Mouse (Mus musculus) layer of hippocampus, adult 8-10 months (tissue): Measurements from ENCODE around the gene Krtap1-5. TPM values are rescaled to one million over a fixed set of nuclear protein-coding genes. Genes with fewer than 3 reads are reported as not detected.
A peak's percentile ranks its signal among the peaks of the same experiment; 100 is the strongest.
"Not testable (repeated sequence)": the region's sequence is repeated elsewhere in the genome, so short reads cannot be mapped to it uniquely, and the experiment has no call there.

Source experiments
- DNase-seq, 2 experiments: peaks; one replicate each; pipeline ENCODE4 v3.0.0; 2022; ENCODE audit warnings: low spot score in 2 of 2
- total RNA-seq, 4 experiments: library from RNA; stranded (reverse); gene quantifications; 2 replicates each; pipeline ENCODE4 v1.2.4; 2022

The Krtap1-5 gene
- not detected for total RNA-seq

DNA sequence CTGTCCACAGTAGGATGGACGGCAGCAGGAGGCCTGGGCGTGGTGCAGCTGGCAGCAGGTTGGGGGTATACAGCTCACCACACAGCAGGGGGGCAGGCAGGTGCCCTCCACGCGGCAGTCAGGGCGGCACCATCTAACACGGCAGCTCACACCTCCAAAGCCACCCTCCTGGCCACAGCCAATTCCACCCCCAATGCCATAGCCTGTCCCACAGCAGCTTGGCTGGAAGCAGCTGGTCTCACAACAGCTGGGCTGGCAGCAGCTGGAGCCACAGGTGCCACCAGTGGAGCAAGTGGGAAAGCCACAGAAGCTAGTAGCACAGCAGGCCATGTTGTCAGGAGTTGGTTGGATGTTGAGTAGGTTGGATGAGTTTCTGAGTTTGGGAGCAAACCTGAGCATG lies at the start of gene Krtap1-5:
Krtap1-5 (minus strand) TSS at position 381 of the 400 bp plus-strand sequence.
- DNase-seq: no peak

DNA sequence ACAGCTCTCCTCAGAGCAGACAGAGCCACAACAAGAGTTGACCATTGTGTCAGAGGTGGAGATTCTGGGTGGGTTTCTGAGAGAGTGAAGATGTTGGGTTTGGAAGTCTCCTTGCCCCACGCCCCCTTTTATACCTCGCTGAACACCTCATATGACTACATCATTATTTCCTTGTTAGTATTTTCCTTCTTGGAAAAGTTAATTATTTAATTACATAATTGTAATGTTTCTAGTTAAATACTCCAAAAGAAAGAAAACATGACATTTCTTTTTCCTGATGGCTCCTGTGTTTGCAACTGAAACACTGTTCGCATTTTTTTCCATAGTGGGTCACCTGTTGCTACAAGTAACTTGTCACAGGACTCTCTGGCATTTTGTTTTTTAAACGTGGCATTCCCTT lies 47.3 kb upstream of the Krtap1-5 start, which contains the start of gene Krtap4-1:
Krtap4-1 (minus strand) TSS at position 101 of the 400 bp plus-strand sequence.
- DNase-seq: no peak

DNA sequence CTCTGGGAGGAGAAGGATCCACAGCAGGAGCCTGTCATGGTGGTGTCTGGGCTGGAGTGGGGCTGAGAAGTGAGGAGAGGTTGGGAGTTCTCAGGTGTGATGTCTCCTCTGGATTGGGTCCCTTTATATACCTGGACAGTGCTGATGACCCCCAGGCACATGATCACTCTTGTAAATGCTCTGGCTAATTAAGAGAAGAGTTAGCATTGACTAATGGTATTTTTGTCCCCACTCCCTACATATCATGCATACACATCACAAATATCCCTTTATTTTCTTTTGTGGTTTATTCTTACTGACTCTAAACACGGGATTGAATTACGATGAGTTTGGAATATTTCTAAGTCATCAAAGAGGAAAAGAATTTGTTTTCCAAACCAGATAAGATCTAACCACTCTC lies 39.5 kb upstream of the Krtap1-5 start, which contains the start of gene Gm11562:
Gm11562 (minus strand) TSS at position 101 of the 400 bp plus-strand sequence.
- DNase-seq: no peak

GRCm38 (mm10) chr11:99614796-99615363 lies 34.1 kb upstream of the Krtap1-5 start, which contains the start of gene Krtap2-4:
Gene Krtap2-4 (minus strand): TSS chr11:99614846.
- DNase-seq: no peak

DNA sequence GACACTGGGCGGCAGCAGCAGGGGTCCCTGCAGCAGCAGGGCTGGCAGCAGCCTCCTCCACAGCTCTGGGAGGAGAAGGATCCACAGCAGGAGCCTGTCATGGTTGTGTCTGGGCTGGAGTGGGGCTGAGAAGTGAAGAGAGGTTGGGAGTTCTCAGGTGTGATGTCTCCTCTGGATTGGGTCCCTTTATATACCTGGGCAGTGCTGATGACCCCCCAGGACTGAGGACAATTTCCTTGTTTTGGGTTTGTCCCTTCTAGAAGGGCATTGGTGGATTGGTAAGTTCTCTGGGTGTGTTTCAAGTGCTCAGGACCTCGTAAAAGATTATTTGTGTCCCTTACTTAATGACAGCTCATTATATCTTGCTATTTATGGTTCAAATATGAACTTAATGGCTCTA lies 29.3 kb upstream of the Krtap1-5 start, which contains the start of gene Gm11937:
Gm11937 (minus strand) TSS at position 101 of the 400 bp plus-strand sequence.
- DNase-seq: not testable (repeated sequence)

DNA sequence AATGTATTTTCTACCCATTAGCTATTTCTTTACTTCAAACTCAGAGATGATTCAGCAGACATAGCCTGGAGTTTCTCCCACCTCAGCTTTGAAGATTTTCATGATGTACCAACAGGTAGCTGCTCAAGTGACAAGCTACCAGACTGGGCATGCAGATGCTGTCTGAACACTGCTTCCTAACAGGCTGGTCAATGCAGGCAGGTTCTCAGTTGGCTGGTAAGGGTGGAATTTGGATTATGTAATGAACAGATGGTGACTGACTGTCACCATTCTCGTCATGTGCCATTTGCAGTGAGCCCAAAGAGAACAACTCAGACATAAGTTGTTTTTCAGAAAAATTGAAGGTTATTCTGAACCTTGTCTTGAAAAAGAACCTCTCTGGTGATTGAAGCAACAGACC lies 28.3 kb upstream of the Krtap1-5 start:
- peak; percentile 48 to 50 for DNase-seq

DNA sequence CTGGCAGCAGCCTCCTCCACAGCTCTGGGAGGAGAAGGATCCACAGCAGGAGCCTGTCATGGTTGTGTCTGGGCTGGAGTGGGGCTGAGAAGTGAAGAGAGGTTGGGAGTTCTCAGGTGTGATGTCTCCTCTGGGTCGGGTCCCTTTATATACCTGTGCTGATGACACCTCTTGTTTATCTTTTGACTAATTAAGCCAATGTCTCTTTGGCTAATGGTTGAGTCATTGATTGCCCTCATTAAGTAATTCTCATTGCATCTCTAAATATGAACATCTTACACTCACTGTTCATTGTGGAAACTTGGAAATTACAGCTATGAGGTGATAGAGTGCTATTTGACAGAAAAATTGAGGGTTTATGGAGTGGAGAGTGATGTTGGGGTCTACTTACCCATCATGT lies 22.4 kb upstream of the Krtap1-5 start, which contains the start of gene Gm11938:
Gm11938 (minus strand) TSS at position 101 of the 400 bp plus-strand sequence.
- DNase-seq: not testable (repeated sequence)

GRCm38 (mm10) chr11:99597742-99598141 lies 16.9 kb upstream of the Krtap1-5 start, which contains the start of gene Krtap9-3:
Gene Krtap9-3 (minus strand): TSS chr11:99598105.
- not testable (repeated sequence) for DNase-seq

DNA sequence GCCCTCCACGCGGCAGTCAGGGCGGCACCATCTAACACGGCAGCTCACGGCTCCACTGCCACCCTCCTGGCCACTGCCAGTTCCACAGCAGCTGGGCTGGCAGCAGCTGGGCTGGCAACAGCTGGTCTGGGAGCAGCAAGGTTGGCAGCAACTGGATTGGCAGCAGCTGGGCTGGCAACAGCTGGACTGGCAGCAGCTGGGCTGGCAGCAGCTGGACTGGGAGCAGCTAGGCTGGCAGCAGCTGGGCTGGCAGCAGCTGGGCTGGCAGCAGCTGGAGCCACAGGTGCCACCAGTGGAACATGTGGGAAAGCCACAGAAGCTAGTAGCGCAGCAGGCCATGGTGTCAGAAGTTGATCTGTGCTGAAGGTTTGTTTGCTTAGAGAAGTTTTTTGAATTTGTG lies 10.2 kb upstream of the Krtap1-5 start, which contains the start of gene Krtap1-3:
Krtap1-3 (minus strand) TSS at position 359 of the 400 bp plus-strand sequence.
- no peak for DNase-seq

DNA sequence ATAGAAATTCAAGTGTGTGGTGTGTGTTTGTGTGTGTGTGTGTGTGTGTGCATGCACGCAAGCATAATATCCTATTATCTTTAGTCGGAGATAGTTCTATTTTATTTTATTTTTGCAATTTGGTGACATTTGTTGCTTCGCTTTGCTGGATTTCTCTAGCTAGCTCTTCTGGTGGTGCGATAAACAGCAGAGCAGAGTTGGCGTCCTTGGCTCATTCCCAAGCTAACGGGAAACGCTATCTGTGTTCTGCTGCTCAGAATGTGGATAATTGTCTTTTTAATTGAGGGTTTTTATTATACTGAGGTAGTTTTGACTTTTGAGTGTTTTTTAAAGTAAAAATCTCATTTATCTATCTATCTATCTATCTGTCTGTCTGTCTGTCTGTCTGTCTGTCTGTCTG lies 4.3 kb upstream of the Krtap1-5 start:
- peak; percentile 35 to 53 for DNase-seq

DNA sequence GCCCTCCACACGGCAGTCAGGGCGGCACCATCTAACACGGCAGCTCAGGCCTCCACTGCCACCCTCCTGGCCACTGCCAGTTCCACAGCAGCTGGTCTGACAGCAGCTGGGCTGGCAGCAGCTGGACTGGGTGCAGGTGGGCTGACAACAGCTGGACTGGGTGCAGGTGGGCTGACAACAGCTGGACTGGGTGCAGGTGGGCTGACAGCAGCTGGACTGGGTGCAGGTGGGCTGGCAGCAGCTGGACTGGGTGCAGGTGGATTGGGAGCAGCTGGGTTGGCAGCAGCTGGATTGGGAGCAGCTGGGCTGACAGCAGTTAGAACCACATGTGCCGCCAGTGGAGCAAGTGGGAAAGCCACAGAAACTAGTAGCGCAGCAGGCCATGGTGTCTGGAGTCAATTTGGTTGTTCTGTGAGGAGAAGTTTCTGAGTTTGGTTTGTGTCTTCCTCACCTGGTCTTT lies 2.5 kb upstream of the Krtap1-5 start, which contains the start of gene Krtap1-4:
Krtap1-4 (minus strand) TSS at position 410 of the 460 bp plus-strand sequence.
- no peak for DNase-seq

DNA sequence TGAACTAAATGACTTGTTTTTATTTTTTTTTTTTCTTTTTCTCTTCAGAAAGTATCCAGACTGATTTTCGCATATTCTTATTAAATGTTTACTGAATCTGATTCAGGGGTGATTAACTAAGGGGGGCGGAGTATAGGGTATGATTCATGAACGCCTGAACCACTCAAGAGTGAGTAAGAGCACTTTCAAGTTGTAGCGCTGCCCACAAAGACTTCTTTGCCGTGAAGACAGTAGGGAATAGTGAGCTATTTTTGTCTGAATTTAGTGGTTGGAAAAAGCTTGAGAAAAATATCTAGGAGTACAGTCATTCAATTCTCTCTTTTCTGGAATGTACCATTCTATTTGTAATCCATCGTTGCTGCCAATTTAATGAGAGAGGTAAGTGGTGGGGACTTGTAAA lies 748 bp upstream of the Krtap1-5 start:
- DNase-seq: no peak

DNA sequence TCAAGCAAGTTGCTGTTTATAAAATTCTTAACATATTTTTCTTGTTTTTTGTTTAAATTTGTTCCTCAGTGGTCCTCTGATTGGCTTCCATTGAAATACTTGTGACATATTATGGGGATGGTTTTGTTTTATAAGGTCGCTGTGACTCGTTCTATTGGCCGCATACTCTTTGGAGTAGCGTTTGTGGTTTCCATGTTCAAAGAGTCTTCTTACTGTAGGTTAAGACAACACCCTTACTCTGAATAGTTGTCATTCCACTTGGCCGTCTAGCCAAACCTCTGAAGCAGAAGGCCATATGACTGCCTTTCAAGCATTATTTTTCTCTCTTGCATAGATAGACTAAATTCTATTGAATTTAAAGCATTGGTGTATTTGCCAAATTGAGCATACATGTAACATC lies 235 bp upstream of the Krtap1-5 start:
- no peak for DNase-seq

- peak; percentile 24 to 65 for DNase-seq
Observed at GRCm38 (mm10) chr11:99574106-99574505, 6.7 kb downstream of the Krtap1-5 start.

DNA sequence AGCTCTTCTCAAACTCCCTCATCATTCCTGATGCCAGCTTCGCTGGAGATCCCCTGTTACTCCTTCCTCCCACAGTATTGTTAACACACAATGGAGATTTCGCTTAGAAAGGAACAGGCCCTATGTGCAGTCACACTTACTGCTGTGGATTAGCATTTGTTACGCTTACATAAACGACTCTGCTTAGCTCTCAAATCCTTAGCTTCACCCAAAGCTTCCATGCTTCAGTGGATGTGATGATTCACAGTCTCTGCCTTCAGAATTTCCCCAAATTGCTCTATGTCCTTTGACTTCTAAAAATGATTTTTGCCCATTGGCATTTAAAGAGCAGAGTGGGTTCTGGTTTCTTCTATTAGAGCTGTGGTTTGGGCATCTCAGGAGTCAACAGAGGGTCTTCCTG lies 7.7 kb downstream of the Krtap1-5 start:
- DNase-seq: no peak

- no peak for DNase-seq
Observed at GRCm38 (mm10) chr11:99566530-99566929, 14.3 kb downstream of the Krtap1-5 start, which contains the start of gene Krtap3-1. Gene Krtap3-1 (minus strand): TSS chr11:99566630.

GRCm38 (mm10) chr11:99562580-99562979 lies 18.2 kb downstream of the Krtap1-5 start:
- DNase-seq: no peak

- no peak for DNase-seq
Observed at GRCm38 (mm10) chr11:99559366-99559765, 21.4 kb downstream of the Krtap1-5 start, which contains the start of gene Gm11939. Gene Gm11939 (minus strand): TSS chr11:99559466.

- no peak for DNase-seq
Observed at GRCm38 (mm10) chr11:99557976-99558745, 22.7 kb downstream of the Krtap1-5 start.

DNA sequence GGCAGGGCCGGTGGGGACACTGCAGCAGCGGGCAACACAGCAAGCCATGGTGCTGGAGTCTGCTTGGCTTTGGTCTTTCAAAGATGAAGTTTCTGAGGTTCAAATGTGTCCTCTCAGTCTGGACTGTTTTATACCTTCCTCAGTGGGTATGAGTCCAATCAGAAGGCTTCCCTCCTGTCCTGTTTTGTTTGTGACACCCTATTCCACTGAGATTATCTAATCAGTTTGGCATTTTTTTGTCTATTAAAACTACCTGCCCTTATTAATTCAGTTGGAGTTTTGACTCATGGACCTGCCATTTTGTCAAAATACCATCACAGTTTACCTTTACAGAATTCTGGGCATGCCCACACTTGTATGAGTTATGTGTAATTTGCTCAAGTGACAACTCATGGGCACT lies 24.1 kb downstream of the Krtap1-5 start, which contains the start of gene Krtap3-2:
Krtap3-2 (minus strand) TSS at position 101 of the 400 bp plus-strand sequence.
- no peak for DNase-seq

- no peak for DNase-seq
Observed at GRCm38 (mm10) chr11:99556195-99556594, 24.6 kb downstream of the Krtap1-5 start.

DNA sequence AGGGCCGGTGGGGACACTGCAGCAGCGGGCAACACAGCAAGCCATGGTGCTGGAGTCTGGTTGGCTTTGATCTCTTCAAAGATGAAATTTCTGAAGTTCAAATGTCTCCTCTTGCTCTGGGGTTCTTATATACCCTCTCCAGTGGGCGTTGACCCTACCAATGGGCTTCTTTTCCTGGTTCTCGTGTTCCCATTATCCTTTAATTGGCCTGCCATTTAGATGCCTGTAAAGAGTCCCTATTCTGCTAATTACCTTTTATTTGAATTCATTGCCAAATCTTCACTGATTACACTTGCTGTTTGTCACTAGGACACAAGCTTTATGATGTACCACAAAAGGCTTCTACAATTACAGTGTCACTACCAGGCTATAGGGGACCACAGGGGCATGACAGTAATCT lies 30.1 kb downstream of the Krtap1-5 start, which contains the start of gene Krtap3-3:
Krtap3-3 (minus strand) TSS at position 101 of the 400 bp plus-strand sequence.
- DNase-seq: no peak
